Mouse (Mus musculus) kidney, embryonic 14.5 days (tissue): ENCODE measurements around the gene Mlh3. TPM values are rescaled to one million over a fixed set of nuclear protein-coding genes. Genes with fewer than 3 reads are reported as not detected.

Source experiments
- ATAC-seq: fragments of 200-750 bp; cut with Nextera tagmentation; 2 replicates; pipeline ENCODE4 v1.8.0; 2017; ENCODE audit warnings: moderate number of reproducible peaks, mild to moderate bottlenecking, moderate TSS enrichment, moderate library complexity; ENCODE audit not compliant: low FRiP score, low TSS enrichment
- H3K27ac ChIP-seq: fragments of 300-500 bp; sonication (generic); 2 replicates; pipeline ENCODE4 v1.5.1; 2014; ENCODE audit warnings: low read depth, mild to moderate bottlenecking, low read length, moderate library complexity, mixed read lengths
- H3K27me3 ChIP-seq: fragments of 300-500 bp; sonication (generic); 2 replicates; pipeline ENCODE4 v1.6.1; 2014; ENCODE audit warnings: mild to moderate bottlenecking, low read length; ENCODE audit not compliant: control insufficient read depth, insufficient read depth
- H3K36me3 ChIP-seq: fragments of 300-500 bp; sonication (generic); 2 replicates; pipeline ENCODE4 v1.6.1; 2014; ENCODE audit warnings: low read length, mixed read lengths; ENCODE audit not compliant: control insufficient read depth, insufficient read depth
- H3K4me1 ChIP-seq: fragments of 300-500 bp; sonication (generic); 2 replicates; pipeline ENCODE4 v1.6.1; 2014; ENCODE audit warnings: low read length, mixed read lengths; ENCODE audit not compliant: control insufficient read depth, insufficient read depth
- H3K4me2 ChIP-seq: fragments of 300-500 bp; sonication (generic); replicated peaks from 2 replicates; pipeline ENCODE4 v1.6.1; 2014; ENCODE audit warnings: low read depth, mild to moderate bottlenecking, low read length
- H3K4me3 ChIP-seq: fragments of 300-500 bp; sonication (generic); 2 replicates; pipeline ENCODE4 v1.5.1; 2014; ENCODE audit warnings: mild to moderate bottlenecking, low read length
- H3K9ac ChIP-seq: fragments of 300-500 bp; sonication (generic); 2 replicates; pipeline ENCODE4 v1.6.1; 2014; ENCODE audit warnings: low read depth, mild to moderate bottlenecking, low read length, moderate library complexity
- H3K9me3 ChIP-seq: fragments of 300-500 bp; sonication (generic); 2 replicates; pipeline ENCODE4 v1.6.1; 2016; ENCODE audit warnings: low read length; ENCODE audit not compliant: control insufficient read depth
- WGBS: fragments of 180-500 bp; shearing (Covaris S2); extraction: QIAGEN DNeasy Blood & Tissue Kit; methylation state at CpG from one replicate; pipeline ENCODE4 v1.1.7; 2014; 5-methylcytosine and 5-hydroxymethylcytosine counted together
- polyA plus RNA-seq: library from polyadenylated mRNA; unstranded; fragments of >200 nt; fragmentation: Nextera tagmentation; extraction: Ambion mirVana; gene quantifications from 2 replicates; pipeline ENCODE4 v1.2.1, GENCODE M21; 2014

The Mlh3 gene
- polyA plus RNA-seq, 1 experiment from 2014 or later = 10.8 TPM

DNA sequence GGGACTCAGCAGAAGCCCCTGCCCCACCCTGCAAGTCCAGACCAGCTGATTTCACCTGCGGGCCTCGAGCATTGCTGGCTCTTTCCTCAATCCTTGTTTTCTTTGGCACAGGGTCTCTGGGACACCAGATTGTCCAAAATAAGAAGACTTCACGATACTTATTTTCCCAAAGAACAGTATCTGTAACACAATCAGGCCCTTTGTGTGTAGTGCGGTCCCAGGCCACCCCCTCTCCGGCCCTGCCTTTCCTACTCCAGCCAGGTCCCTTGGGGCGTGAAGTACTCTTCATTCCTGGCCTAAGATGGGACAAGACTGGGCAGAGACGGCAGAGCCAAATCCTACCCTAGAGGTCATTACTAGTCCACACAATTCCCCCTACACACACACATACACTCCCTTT, 68.2 kb downstream of the Mlh3 start:
- Histone ChIP-seq H3K9me3 (no peaks in the 10 kb centered on the region), H3K36me3 (no peaks in the 10 kb centered on the region), H3K27ac (peak overlapping the region; percentile 76; the same call in 1 of the 2 replicates), H3K4me1 (peaks cover 19% of the 10 kb centered on the region), H3K4me2 (no peak overlapping the region), H3K4me3 (no peak overlapping the region), H3K27me3 (no peaks in the 10 kb centered on the region), H3K9ac (no peak overlapping the region)
- ATAC-seq = no peak
- WGBS = 73% methylated on average over 7 of the region's 7 CpGs

- Histone ChIP-seq H3K4me1 (peaks cover 23% of the 10 kb centered on the region), H3K9ac (0 out of 2 replicates have a peak overlapping the region, but pooled peaks have one; percentile 18), H3K36me3 (no peaks in the 10 kb centered on the region), H3K27ac (peak overlapping the region; percentile 76; the same call in 1 of the 2 replicates), H3K9me3 (no peaks in the 10 kb centered on the region), H3K4me3 (no peak overlapping the region), H3K4me2 (no peak overlapping the region), H3K27me3 (no peaks in the 10 kb centered on the region)
- ATAC-seq = no peak
- WGBS = 63% methylated on average over 2 of the region's 2 CpGs
Measured at GRCm38 (mm10) chr12:85201830-85202147, 68.6 kb downstream of the Mlh3 start.

GRCm38 (mm10) chr12:85200929-85201829, 69.2 kb downstream of the Mlh3 start:
- Histone ChIP-seq H3K36me3 (no peaks in the 10 kb centered on the region), H3K4me1 (peaks cover 28% of the 10 kb centered on the region), H3K4me2 (no peak overlapping the region; the same call in 1 of the 2 replicates), H3K27me3 (no peaks in the 10 kb centered on the region), H3K9me3 (no peaks in the 10 kb centered on the region), H3K9ac (peak overlapping the region; percentile 31; the same call in 1 of the 2 replicates), H3K4me3 (no peak overlapping the region), H3K27ac (peak overlapping the region; percentile 76; the same call in 1 of the 2 replicates)
- ATAC-seq = peak; percentile 48
- WGBS = 13% methylated on average over 24 of the region's 24 CpGs

DNA sequence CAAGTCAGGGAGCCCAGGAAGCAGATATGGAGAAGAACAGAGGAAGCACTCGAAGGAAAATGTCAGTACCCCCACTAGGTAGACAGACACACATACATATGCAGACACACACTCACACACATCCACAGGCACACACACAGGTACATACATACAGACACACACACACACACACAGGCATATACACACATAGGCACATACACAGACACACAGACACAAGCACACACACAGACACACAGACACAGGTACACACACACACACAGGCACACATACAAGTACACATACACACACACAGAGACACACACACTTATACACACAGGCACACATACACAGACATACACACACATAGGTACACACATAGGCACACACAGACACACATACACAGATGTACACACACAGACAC, 70.4 kb downstream of the Mlh3 start:
- Histone ChIP-seq H3K27ac (no peak overlapping the region), H3K9ac (no peak overlapping the region), H3K4me2 (no peak overlapping the region), H3K9me3 (no peaks in the 10 kb centered on the region), H3K4me1 (peaks cover 36% of the 10 kb centered on the region), H3K36me3 (no peaks in the 10 kb centered on the region), H3K27me3 (no peaks in the 10 kb centered on the region), H3K4me3 (no peak overlapping the region)
- 78% methylated on average over 1 of the region's 1 CpGs for WGBS
- no peak for ATAC-seq

DNA sequence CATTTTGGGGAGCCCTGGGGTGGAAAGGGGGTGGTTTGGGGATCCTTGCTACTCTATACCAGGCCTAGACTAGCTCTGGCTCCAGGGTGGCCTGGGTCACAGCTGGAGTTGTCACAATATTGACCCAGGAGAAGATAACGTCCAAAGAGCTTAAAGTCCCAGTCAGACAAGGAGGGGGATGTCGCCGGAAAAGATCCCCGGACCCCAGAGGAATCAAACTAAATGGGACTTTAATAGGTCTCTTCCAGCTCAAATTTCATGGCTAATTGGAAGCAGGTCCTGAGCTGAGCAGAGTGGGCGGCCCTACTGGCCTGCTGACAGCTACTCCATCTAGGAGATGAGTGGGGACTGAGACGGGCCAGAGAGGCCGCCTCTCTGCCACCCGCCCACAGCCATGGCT, 72.5 kb downstream of the Mlh3 start:
- H3K4me3 ChIP-seq = no peak overlapping the region
- no peak overlapping the region for H3K27ac ChIP-seq
- H3K4me2 ChIP-seq = no peak overlapping the region
- no peaks in the 10 kb centered on the region for H3K27me3 ChIP-seq
- no peak overlapping the region for H3K9ac ChIP-seq
- H3K4me1 ChIP-seq = peaks cover 39% of the 10 kb centered on the region
- peak; percentile 28; the same call in 1 of the 2 replicates for ATAC-seq
- WGBS = 16% methylated on average over 8 of the region's 8 CpGs
- no peaks in the 10 kb centered on the region for H3K9me3 ChIP-seq
- no peaks in the 10 kb centered on the region for H3K36me3 ChIP-seq

GRCm38 (mm10) chr12:85197371-85197770, 73.0 kb downstream of the Mlh3 start:
- WGBS = 49% methylated on average over 7 of the region's 7 CpGs
- Histone ChIP-seq H3K36me3 (no peaks in the 10 kb centered on the region), H3K27ac (no peak overlapping the region), H3K4me1 (peaks cover 45% of the 10 kb centered on the region), H3K9me3 (no peaks in the 10 kb centered on the region), H3K4me2 (no peak overlapping the region), H3K4me3 (no peak overlapping the region), H3K27me3 (no peaks in the 10 kb centered on the region), H3K9ac (no peak overlapping the region)
- ATAC-seq = no peak

DNA sequence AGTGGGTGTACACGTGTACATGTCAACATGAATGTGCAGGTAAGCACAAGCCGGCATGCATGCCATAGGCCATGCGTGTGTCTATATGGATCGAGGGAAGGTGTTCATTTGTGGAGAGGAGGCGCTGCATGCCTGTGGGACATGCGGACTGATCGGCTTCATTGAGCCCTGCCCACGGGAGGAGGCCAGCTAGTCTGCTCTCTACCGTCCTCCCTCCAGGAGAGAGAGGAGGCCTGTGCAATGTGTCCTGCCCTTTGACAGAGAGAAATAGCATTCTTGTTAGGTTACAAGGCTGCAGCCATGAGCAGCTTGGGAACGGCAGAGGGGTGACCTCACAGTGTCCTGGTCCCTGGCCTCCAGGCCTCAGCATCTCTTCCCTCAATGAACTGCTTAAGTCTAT, 74.2 kb downstream of the Mlh3 start:
- no peak overlapping the region for H3K27ac ChIP-seq
- H3K9ac ChIP-seq = no peak overlapping the region
- H3K36me3 ChIP-seq = no peaks in the 10 kb centered on the region
- no peaks in the 10 kb centered on the region for H3K9me3 ChIP-seq
- peaks cover 39% of the 10 kb centered on the region for H3K4me1 ChIP-seq
- no peaks in the 10 kb centered on the region for H3K27me3 ChIP-seq
- WGBS = 66% methylated on average over 10 of the region's 10 CpGs
- H3K4me3 ChIP-seq = no peak overlapping the region
- H3K4me2 ChIP-seq = no peak overlapping the region
- ATAC-seq = no peak

- no peaks in the 10 kb centered on the region for H3K27me3 ChIP-seq
- H3K27ac ChIP-seq = no peak overlapping the region
- ATAC-seq = no peak
- H3K36me3 ChIP-seq = no peaks in the 10 kb centered on the region
- peaks cover 32% of the 10 kb centered on the region for H3K4me1 ChIP-seq
- no peak overlapping the region for H3K4me2 ChIP-seq
- WGBS = 70% methylated on average over 5 of the region's 5 CpGs
- no peaks in the 10 kb centered on the region for H3K9me3 ChIP-seq
- no peak overlapping the region for H3K9ac ChIP-seq
- no peak overlapping the region for H3K4me3 ChIP-seq
Measured at GRCm38 (mm10) chr12:85195086-85195485, 75.3 kb downstream of the Mlh3 start.

- Histone ChIP-seq H3K4me2 (no peak overlapping the region), H3K9ac (no peak overlapping the region), H3K27me3 (no peaks in the 10 kb centered on the region), H3K36me3 (no peaks in the 10 kb centered on the region), H3K4me3 (no peak overlapping the region), H3K27ac (no peak overlapping the region; the same call in 1 of the 2 replicates), H3K4me1 (peaks cover 32% of the 10 kb centered on the region), H3K9me3 (no peaks in the 10 kb centered on the region)
- ATAC-seq = no peak
- WGBS = 34% methylated on average over 4 of the region's 4 CpGs
Measured at GRCm38 (mm10) chr12:85194623-85195018, 75.8 kb downstream of the Mlh3 start.
